Comparison of ENCODE assay signal across 17 mouse cellular contexts in the genomic region with DNA sequence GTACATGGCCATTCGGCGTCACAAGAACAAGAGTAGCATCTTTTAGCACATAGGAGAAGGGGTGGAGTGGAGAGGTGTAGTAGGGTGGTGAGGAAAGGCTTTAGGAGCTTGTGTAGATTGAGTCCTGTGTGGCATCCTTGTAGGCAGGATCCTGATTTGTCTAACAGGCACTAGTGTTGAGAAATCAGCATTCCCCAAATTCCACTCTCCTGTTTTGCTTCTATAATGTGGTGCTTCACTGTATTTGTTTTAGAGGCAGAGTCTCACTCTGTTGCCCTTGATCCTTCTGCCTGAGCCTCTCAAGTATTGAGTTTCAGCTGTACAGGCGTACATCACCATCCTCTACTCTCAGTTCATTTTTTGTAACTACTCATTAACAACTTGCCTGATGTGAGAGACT.
DNase-seq lines count a peak whose midpoint lies in the region; ATAC-seq and TF ChIP-seq lines count a peak whose summit lies in the region.
"Had no signal": no experiment of that assay in that cellular context is flagged by ENCODE, and none has a peak within 500 bp of the region (broad histone marks: within the 10 kb centered on the region; RNA-seq: fewer than 3 reads in every experiment).

No protein-coding gene starts in this region.

- no peaks in the 10 kb centered on the region for H3K27me3 ChIP-seq in Patski
- H3K27me3 ChIP-seq: CH12.LX had no signal

- ATAC-seq in Patski, result peak; percentile 98
- ATAC-seq: activated CD4-positive, CD25-positive, alpha-beta regulatory T cell, adult 4 months; CD4-positive, CD25-positive, alpha-beta regulatory T cell, adult 4 months had no signal

- intact Hi-C loops in gastrocnemius, adult 2 months (cut with DNase I), result no loop called here

- CTCF ChIA-PET in Patski (lab: Charles Lee), result no interaction called here

- DNase-seq in Patski (ENCODE audit: low read depth, low spot score), result peak; percentile 12
- no peak for DNase-seq in gastrocnemius, adult 2 months
- DNase-seq: adrenal gland, adult 2 months; adrenal gland, adult 8-10 months; adrenal gland, postnatal 10 days; adrenal gland, postnatal 14 days; adrenal gland, postnatal 25 days; adrenal gland, postnatal 36 days; B cell, adult 2 months; cerebellum, adult 11 months; cerebellum, adult 11-12 months; cerebellum, adult 18-20 months; cerebellum, adult 2 months; cerebellum, adult 8-10 months had no signal

- no peak for TF ChIP-seq CTCF in Patski (IDR thresholded peaks at IDR 0.05)
- TF ChIP-seq CTCF in gastrocnemius, adult 2 months (IDR thresholded peaks at IDR 0.05), result no peak

- H3K4me3 ChIP-seq in gastrocnemius, adult 2 months, result no peak overlapping the region

- in situ Hi-C loops in Patski (cut with MboI; ENCODE audit: low pct_unique_long_range_greater_than_20kb), result no loop called here

- H3K27ac ChIP-seq in gastrocnemius, adult 2 months, result no peak overlapping the region

- POLR2A ChIA-PET in Patski (lab: Charles Lee), result no interaction called here
